Mouse (Mus musculus) left cerebral cortex, adult 18-20 months (tissue): ENCODE results near the gene Mvk. TPM values are rescaled to one million over a fixed set of nuclear protein-coding genes. Genes with fewer than 3 reads are reported as not detected.
A peak's percentile ranks its signal among the peaks of the same experiment; 100 is the strongest.

ENCODE experiments used
- DNase-seq, 2 experiments: peaks; one replicate each; pipeline ENCODE4 v3.0.0; 2021 to 2022; ENCODE audit warnings: low spot score in 2 of 2, mixed read lengths in 1 of 2
- total RNA-seq, 2 experiments: library from RNA; stranded (reverse); gene quantifications; 2 replicates each; pipeline ENCODE4 v1.2.3; 2021

Mvk gene
- total RNA-seq, 2 experiments from 2014 or later: 26.9 to 30.9 TPM

DNA sequence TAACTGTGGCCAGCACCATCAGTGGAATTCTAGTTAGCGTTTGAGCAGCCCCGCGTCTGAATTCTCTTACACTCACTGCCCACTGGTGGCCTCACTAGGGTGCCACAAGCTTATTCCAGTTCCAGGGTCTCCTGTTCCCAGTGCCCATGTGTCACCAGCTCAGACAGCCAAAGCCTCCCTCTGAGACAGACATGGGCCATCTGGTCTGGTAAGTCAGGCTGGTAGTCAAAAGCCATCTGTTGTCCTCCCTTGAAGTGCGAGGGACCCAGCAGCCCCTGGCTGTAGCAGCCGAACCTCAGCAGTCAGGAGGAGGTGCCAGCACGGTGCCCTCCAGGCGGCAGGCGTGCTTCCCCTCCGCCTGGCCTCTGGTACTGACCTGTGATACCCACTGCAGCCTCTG is 12.2 kb downstream of the Mvk start:
- no peak for DNase-seq

DNA sequence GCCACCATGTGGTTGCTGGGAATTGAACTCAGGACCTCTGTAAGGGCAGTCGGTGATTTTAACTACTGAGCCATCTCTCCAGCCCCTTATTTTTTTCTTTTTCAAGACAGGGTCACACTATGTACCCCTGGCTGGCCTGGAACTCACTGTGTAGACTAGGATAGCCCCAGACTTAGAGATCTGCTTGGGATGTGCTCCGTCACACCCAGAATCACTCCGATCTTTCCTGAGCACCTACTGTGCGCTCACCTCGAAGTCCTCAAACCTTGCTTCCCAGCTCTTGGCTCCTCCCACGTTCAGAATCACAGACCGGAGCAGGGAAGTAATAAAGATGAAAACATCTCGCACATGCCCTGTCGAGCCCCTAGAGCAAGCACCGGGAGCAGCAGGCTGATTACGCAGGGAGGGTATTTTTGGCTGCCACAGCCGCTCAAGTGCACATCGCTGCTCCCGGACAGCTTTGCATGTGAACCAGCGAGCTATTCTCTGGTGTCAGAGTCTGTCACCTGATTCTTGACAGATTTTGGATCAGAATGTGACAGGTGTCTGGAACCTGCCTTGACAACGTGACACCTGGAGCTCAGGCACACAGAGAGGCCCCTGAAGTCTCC is 13.0 kb downstream of the Mvk start:
- DNase-seq: no peak

DNA sequence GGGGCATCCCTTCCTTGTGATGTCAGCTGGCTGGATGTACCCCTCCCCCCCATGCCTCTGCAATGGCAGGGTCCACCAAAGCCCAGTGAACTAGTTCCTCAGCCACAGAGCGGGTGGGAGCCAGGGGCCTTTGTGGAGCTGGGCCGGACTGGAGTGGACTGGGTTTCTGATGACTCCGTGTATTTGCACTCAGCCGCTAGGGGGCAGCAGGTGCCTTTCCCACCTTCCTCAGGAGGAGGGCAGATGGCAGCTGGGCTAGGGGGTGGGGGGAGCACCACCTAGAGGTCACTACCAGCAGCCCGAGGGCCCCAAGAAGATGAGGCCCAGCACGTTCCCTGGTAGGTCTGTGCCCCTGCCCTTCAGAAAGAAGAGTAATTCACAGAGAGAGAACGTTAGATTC is 17.2 kb downstream of the Mvk start:
- DNase-seq: peak; percentile 84 to 91

DNA sequence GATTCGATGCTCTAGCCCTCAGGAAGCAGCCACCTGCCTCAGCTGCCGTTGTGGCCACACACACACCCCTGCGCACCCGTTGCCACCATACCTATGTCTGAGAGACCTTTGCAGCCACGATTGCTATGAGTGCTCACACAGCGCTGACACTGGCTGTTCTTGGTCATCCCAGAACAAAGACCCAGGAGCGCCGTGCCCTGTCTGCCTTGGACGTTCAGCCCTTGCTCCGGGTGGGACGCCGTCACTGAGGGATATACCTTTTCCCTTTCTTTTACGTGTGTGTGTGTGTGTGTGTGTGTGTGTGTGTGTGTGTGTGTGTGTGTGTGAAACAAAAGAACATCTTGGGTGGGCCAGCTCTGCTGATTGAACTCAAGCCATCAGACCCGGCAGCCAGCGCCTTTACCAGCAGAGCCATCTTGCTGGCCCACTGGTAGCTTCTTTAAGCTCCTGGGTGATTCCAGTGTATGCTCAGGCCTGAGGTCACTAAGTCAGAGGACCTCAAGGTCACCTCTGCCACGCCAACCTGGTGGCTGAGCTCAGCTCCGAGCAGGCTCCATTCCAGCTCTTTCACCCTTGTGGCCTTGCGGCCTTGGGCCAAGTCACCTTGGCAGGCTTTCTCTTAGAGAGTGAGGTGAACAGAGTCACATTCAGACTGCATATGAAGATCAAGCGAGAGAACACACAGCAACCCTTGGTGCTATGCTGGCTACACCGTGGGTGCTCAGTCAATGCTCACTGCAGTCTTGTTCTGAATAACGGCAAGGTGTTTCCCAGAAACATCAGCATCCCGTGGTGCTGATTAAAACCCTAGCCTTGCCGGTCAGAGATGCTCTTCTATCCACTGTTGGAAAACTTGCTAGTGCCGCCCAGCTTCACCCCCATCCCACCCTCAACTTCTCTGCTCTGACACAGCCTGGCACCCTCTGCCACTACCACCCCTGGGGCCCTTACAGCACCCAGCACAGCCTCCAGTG is 18.3 kb downstream of the Mvk start:
- DNase-seq: no peak

DNA sequence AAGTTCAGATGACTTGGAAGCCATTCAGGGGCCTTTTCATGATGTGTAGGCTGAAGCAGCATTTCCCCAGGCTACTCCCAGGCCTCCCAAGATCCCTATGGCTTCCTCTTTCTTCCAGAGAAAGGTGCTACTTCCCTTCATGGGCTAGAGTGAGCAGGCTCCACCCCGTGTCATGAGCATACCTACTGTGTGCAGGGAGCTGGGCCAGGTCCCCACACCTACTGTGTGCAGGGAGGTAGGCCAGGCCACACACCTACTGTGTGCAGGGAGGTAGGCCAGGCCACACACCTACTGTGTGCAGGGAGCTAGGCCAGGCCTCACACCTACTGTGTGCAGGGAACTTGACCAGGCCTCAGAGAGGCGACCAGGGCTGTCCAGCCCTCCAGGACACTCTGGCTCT is 20.5 kb downstream of the Mvk start:
- no peak for DNase-seq

DNA sequence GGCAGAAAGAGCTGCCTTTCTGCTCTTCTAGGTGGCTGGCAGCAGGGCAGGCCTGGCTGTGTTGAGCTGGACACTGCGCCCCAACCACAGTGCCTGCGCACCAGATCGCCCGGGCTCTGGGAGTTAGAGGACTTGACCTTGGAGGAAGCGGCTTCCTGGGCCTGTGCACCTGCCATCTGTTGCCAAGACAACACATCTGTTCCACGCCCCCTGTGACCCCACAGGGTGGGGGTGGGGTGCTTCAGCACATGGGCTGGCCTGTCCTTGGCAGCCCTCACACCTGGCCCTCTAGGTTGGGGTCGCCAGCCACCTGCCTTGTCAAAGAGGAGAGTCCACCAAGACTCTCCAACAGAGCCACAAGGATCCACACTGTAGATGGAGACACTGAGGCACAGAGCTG is 21.6 kb downstream of the Mvk start:
- DNase-seq: no peak

DNA sequence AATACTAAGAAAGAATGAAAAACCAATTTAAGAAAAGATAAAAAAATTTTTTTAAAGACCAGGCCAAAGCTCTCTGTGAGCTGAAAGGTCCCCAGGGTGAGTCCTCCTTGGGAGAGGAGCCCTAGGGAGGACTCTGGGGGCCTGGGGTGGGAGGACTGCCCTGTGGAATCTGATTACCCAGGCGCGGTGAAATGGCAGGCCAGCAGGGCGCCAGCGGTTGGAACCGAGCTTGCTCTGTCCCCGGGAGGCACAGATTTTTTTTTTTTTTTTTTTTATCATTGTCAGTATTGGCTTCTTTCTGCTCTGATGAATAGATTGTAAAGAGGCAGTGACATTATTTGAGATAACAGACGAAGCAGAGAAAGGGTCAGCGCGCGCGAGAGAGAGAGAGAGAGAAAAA is 22.9 kb downstream of the Mvk start:
- no peak for DNase-seq

DNA sequence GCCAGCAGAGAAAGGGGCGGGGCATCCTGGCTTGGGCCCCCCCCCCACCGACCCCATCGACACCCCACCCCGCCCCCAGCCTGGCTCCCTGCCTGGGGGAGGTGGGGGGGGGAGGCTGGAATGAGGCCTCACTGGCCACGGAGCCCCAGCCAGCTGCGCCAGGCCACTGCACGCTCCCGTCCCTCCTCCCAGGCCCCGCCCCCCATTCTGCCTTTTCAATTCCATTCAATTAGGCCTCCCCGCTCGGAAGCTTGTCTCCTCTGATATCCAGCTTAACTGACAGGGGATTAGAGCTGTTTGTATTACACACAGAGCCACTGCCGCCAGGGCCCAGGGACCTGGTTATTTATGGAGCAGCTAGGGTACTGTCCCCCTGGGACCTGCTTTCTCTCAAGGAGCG is 23.4 kb downstream of the Mvk start:
- DNase-seq: peak; percentile 35 to 37

DNA sequence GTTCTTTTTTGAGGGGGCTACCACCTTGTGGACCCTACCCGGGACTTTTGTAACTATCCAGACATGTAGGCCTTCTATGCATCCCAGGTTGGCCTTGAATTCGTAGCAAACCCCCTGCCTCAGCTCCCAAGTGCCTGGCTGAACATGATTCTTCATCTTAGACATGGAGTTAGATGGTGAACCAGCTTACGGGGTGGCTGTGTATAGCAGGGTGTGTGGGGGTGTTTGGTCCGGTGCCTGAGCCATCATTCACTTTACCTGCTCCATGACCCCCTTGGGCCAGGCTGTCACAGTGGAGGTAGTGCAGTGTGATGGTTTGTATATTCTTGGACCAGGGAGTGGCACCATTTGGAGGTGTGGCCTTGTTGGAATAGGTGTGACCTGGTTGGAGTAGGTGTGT is 23.9 kb downstream of the Mvk start:
- DNase-seq: no peak

DNA sequence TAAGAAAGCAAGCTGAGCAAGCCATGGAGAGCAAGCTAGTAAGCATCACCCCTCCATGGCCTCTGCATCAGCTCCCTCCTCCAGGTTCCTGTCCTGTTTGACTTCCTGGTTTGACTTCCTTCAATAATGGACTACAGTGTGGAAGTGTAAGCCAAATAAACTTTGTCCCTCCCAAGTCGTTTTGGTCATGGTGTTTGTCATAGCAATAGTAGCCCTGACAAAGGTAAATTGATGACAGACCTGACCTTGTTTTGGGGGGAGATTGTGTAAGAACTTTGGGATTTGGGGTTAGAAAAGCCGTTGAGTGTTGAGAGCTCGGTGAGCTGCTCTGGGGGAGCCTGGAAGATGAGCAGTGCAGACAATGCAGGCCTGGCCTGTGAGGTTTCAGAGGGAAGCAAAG is 26.3 kb downstream of the Mvk start:
- DNase-seq: no peak

DNA sequence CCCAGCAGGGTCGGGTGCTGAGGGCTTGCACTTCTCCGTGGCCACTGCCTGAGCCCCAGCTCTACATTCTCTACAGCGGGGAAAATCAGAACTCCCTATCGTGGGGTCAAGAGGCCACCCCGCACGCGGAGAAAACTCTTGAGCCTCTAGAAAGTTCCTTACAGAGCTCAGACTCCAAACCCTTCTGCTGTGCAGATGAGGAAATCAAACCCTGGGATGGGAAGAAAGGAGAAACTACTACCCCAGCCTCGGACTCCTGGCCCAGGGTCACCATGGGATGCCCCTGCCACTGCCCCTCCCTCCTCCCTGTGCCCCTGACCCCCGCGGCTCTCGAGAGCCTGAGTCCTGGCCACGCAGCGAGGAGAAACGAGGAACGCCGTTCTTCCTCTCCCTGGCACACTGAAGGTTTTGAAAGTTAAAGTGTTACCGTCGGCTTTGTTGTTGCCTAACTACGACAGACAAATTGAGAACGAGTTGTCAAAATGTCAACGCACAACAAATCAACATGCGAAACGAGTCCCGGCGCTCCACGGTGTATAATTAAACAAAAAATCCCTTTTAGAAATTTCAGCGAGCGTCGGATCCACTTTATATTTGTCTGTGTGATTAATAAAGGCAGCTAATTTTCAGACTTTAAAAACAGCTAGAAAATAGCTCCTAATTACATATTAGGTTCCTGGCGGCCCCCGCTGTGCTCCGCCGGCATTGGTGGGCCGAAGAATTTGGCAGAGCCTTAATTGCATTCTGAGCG is 30.8 kb downstream of the Mvk start:
- DNase-seq: peak in 1 of 2 experiments; percentile 19

DNA sequence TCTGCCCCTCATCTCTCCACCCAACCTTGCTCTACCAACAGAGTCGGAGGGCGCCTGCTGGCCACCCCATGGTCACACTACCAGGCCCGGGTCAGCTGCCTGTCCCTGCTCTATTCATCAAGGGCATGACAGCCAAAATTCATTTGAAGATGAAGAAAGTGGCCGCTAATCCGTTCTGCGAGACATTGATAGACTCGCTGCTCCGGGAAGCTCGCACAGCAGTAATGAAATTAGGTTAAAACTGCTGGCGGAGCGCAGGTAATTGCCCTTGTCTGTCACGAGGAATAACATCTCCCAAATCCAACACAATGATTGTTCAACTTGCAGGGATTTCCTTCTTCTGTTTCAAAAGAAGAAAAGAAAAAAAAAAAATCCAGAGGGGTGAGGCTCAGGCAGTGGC is 34.2 kb downstream of the Mvk start:
- DNase-seq: no peak

DNA sequence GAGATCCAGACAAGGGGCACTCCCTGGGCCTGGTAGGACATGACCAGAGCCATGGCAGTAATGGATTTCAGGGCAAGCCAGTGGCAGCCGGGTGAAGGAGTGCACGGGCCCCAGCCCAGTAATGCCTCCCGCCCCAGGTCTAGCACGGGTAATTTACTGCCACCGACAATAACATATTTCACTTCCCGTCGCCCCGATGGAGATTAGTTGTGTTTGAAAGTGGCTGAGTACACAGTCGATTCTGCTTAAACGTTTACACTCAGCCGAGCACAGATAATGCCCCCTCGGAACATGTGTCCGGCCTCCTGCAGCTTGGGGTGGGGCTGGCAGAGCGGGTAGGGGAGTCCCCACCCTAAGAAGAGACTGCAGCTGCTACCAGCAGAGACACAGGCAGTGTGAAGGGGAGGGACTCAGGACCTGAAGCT is 38.5 kb downstream of the Mvk start:
- no peak for DNase-seq

DNA sequence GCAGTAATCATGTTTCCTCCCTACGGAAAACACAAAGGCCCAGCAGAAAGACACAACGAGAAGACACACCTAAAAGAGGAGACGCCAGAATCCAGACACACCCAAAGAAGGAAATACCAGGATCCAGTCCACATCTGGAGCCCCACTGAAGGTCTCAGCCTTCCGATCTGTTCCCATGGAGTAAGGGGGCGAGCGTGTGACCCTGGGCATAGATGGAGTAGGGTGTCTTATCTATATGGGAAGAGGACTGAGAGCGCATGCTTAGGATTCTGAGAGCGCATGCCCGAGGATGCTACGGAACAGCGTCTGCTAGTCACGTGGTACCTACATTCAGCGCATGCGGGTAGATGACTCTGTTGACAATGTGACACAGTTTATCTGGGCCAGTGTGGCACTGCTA is 41.6 kb downstream of the Mvk start:
- DNase-seq: no peak

DNA sequence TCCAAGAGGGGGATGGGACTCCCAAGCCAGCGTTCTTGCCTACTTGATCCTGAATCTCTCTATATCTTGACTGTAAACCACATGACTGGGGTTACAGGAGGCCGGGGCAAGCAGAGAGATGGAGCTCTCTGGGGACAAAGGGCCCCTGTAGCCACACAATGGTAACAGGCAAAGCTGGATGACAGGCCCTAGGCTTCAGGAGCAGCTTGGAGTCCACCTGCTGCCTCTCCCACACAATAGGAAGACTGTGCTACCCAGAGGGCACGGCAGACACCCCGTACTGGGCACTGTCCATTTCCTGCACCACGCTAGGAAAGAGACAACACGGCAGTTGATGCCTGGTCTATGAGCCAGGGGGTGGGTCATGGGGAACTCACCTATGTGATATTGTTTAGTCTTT is 45.5 kb downstream of the Mvk start:
- DNase-seq: peak in 1 of 2 experiments; percentile 5

DNA sequence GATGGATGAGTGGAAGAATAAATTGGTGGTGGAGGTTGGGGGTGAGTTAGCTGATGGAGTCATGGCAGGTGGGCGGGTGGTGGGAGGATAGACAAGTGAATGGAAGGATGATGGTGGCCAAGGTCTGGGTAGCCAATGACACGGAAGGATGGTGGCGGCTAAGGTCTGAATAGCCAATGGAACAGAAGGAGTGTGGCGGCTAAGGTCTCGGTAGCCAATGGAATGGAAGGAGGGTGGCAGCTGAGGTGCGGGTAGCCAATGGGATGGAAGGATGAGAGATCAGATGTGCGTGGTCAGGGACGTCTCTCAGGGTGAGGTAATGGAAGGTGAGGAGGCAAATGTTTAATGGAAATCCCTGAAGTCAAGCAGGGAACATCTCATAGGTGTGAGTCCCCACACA is 46.2 kb downstream of the Mvk start:
- DNase-seq: no peak

DNA sequence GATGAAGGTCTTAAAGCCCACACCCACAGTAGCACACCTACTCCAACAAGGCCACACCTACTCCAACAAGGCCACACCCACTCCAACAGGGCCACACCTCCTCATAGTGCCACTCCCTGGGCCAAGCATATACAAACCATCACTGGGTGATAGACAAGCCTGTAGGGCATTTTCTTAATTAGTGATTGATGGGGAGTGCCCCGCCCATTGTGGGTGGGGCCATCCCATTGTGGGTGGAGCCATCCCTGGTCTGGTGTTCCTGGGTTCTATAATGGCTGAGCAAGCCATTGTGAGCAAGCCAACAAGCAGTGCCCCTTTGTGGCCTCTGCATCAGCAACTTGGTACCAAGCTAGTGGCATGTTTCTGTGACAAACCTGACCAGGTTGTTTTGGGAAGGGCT is 50.7 kb downstream of the Mvk start:
- no peak for DNase-seq

DNA sequence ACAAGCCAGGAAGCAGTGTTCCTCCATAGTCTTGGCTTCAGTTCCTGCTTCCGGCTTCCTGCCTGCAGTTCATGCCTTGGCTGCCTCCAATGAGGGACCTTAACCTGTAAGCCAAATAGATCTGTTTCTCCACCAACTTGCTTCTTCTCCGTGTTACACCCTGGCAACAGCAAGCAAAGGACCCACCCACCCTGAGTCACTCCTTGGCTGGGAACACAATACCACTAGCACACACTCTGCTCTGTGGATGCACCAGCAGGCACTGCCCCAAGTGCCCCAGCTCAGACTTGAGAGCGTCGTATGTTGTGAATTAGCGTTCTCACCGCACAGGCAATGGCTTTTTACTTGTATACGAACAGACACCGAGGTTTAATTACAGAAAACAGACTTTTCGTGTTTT is 57.2 kb downstream of the Mvk start:
- DNase-seq: no peak

DNA sequence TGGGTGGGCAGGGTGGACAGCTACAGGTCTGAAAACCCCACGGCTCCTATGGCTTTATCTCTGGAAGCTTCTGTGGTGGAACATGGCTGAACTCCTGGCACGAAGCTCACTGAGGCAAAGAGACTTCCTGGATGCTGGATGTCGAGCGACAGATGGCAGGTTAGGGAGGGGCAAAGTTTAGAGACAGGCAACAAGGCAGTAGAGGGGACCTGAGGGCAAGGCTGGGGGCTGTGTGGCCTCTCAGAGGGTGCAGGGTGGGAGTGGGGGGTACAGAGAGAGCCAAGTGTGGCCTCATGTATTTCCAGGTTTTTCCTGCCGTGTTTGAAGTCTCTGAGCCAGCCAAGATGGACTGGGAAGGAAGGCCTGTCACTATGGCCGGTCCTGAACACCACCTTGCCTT is 60.8 kb downstream of the Mvk start:
- DNase-seq: no peak

DNA sequence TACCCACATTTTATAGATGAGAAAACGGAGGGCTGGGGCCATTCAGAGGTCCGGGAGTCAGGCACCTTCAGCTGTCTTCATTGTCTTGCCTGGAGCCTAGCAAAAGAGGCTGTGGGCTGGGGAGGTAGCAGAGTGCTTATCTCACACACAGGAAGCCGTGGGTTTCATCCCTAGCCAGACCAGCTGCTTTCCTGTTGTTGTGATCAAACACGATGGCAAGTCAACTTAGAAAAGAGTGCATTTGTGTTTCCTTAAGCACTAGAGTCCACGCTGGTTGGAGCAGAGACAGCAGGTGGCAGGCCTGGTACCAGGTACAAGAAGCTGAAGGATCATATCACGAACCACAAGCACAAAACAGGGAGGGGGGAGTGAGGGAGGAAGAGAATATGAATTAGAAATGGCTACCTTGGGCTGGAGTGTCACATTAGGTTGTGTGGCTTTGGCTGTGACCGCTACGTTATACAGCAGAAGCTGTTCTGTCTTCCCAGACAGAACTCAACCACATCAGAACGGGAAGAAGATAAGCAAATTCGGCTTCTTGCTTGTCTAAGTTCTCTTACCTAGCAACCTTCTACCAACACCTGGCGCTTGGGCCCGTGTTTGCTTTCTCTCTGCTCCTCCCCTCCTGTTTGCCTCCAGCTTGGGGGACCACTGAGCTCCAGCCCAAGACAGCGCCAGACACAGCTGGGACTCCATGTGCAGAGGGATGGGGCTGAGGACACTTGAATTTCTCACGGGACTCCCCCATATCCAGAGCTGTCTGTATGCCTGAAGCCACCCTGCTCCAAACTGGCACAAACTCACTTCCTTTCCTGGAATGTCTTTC is 61.4 kb downstream of the Mvk start:
- DNase-seq: no peak

DNA sequence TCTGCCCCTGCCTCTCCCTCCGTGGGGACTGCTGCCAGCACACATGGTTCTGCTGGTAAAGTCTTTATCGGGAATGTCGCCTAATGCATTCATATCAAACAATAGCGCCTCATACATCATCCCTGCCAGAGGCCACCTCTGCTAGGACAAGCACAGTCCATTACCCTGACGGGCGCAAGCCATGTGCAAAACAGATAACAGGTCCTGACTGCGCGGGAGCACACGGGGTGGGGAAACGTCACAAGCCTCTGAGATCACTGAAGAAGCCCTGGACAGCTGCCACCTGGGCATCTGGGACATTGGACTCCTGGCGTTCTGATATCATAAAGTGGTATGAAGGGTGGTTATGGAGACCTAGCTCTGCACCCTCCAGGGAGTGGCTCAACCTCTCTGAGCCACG is 63.3 kb downstream of the Mvk start:
- DNase-seq: no peak
